ENCODE assay signal across 29 mouse cellular contexts in the genomic region with DNA sequence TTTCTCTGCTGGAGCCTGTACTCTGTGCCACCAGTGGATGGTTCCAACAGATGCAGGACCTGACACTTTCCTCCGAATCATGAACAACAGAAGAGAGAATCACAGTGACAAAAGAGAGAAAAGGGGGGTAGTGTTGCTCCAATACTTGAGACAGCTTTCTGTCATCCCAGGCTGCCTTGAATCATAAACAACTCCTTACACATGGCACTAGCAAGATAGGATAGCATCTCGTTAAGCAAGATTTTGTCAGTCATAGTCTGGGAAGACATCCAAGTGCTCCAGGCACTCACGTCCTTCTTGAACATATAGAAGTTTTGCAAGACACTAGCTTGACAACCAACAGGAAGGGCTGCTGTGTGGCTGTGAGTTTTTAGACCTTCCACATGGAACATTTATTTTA. TPM values are rescaled to one million over a fixed set of nuclear protein-coding genes. Genes with fewer than 3 reads are reported as not detected.
DNase-seq lines count a peak whose midpoint lies in the region; ATAC-seq and TF ChIP-seq lines count a peak whose summit lies in the region.
"Had no signal": no experiment of that assay in that cellular context is flagged by ENCODE, and none has a peak within 500 bp of the region (broad histone marks: within the 10 kb centered on the region; RNA-seq: fewer than 3 reads in every experiment).

No protein-coding gene starts in this region.

- H3K27ac ChIP-seq in forebrain, embryonic 15.5 days (replicated peaks), result peak overlapping the region; percentile 34; the same call in 1 of the 2 replicates
- no peak overlapping the region for H3K27ac ChIP-seq in forebrain, embryonic 12.5 days
- H3K27ac ChIP-seq in lung, embryonic 14.5 days (ENCODE audit: low read depth), result peak overlapping the region; percentile 58; the same call in 1 of the 2 replicates
- H3K27ac ChIP-seq in embryonic facial prominence, embryonic 15.5 days (replicated peaks), result peak overlapping the region; percentile 55
- H3K27ac ChIP-seq: heart, adult 2 months; left cerebral cortex, adult 2 months; limb, embryonic 12.5 days; liver, embryonic 13.5 days; midbrain, embryonic 12.5 days; neural tube, embryonic 12.5 days had no signal

- H3K4me3 ChIP-seq in forebrain, embryonic 15.5 days, result no peak overlapping the region
- no peak overlapping the region for H3K4me3 ChIP-seq in forebrain, embryonic 12.5 days (replicated peaks)
- H3K4me3 ChIP-seq in lung, embryonic 14.5 days (ENCODE audit: low read depth, low read length), result no peak overlapping the region
- H3K4me3 ChIP-seq in embryonic facial prominence, embryonic 15.5 days (replicated peaks), result no peak overlapping the region
- H3K4me3 ChIP-seq: heart, adult 2 months; left cerebral cortex, adult 2 months; limb, embryonic 12.5 days; liver, embryonic 13.5 days; midbrain, embryonic 12.5 days; neural tube, embryonic 12.5 days had no signal

- H3K27me3 ChIP-seq in forebrain, embryonic 15.5 days, result no peaks in the 10 kb centered on the region
- H3K27me3 ChIP-seq in forebrain, embryonic 12.5 days, result no peaks in the 10 kb centered on the region
- H3K27me3 ChIP-seq in lung, embryonic 14.5 days (ENCODE audit: insufficient read depth, low read length), result no peaks in the 10 kb centered on the region
- no peaks in the 10 kb centered on the region for H3K27me3 ChIP-seq in embryonic facial prominence, embryonic 15.5 days
- H3K27me3 ChIP-seq: limb, embryonic 12.5 days; liver, embryonic 13.5 days; midbrain, embryonic 12.5 days; neural tube, embryonic 12.5 days had no signal

- peak; percentile 49; the same call in 1 of the 2 replicates for ATAC-seq in forebrain, embryonic 15.5 days (replicated peaks)
- no peak for ATAC-seq in forebrain, embryonic 12.5 days (ENCODE audit: low FRiP score)
- ATAC-seq in lung, embryonic 14.5 days (ENCODE audit: insufficient read depth), result peak; percentile 86
- ATAC-seq in embryonic facial prominence, embryonic 15.5 days (ENCODE audit: insufficient number of reproducible peaks, low FRiP score, low TSS enrichment, low read depth), result no peak
- ATAC-seq: hindbrain, embryonic 16.5 days; intestine, embryonic 16.5 days had no signal

- no peaks in the 10 kb centered on the region for H3K36me3 ChIP-seq in forebrain, embryonic 15.5 days
- H3K36me3 ChIP-seq in forebrain, embryonic 12.5 days (replicated peaks), result no peaks in the 10 kb centered on the region
- no peaks in the 10 kb centered on the region for H3K36me3 ChIP-seq in lung, embryonic 14.5 days (ENCODE audit: insufficient read depth)
- no peaks in the 10 kb centered on the region for H3K36me3 ChIP-seq in embryonic facial prominence, embryonic 15.5 days
- H3K36me3 ChIP-seq: limb, embryonic 12.5 days; liver, embryonic 13.5 days; midbrain, embryonic 12.5 days; neural tube, embryonic 12.5 days had no signal

- peak; percentile 96 for DNase-seq in lung, embryonic 14.5 days
- no peak for DNase-seq in lung, postnatal 25 days (ENCODE audit: low spot score)
- DNase-seq in 416B (ENCODE audit: low read depth), result peak; percentile 2
- DNase-seq in adrenal gland, postnatal 4 days (ENCODE audit: low spot score in 2 of 2), result no peak
- no peak for DNase-seq in heart, postnatal 4 days
- DNase-seq: adrenal gland, postnatal 10 days; cerebellum, adult 11-12 months; cerebellum, postnatal 36 days; heart, adult 2 months; kidney, postnatal 36 days; liver, embryonic 13.5 days; thymus, postnatal 25 days had no signal

- H3K9me3 ChIP-seq in forebrain, embryonic 15.5 days, result no peaks in the 10 kb centered on the region
- no peaks in the 10 kb centered on the region for H3K9me3 ChIP-seq in forebrain, embryonic 12.5 days
- H3K9me3 ChIP-seq in lung, embryonic 14.5 days (ENCODE audit: low read depth, low read length), result no peaks in the 10 kb centered on the region
- no peaks in the 10 kb centered on the region for H3K9me3 ChIP-seq in embryonic facial prominence, embryonic 15.5 days (replicated peaks)
- H3K9me3 ChIP-seq: limb, embryonic 12.5 days; liver, embryonic 13.5 days; midbrain, embryonic 12.5 days; neural tube, embryonic 12.5 days had no signal

- H3K4me2 ChIP-seq in forebrain, embryonic 15.5 days (replicated peaks), result no peak overlapping the region
- H3K4me2 ChIP-seq in forebrain, embryonic 12.5 days, result no peak overlapping the region
- no peak overlapping the region for H3K4me2 ChIP-seq in lung, embryonic 14.5 days
- no peak overlapping the region for H3K4me2 ChIP-seq in embryonic facial prominence, embryonic 15.5 days (replicated peaks)
- H3K4me2 ChIP-seq: limb, embryonic 12.5 days; liver, embryonic 13.5 days; midbrain, embryonic 12.5 days; neural tube, embryonic 12.5 days had no signal

- peaks cover 21% of the 10 kb centered on the region for H3K4me1 ChIP-seq in forebrain, embryonic 15.5 days
- H3K4me1 ChIP-seq in forebrain, embryonic 12.5 days, result no peaks in the 10 kb centered on the region
- H3K4me1 ChIP-seq in lung, embryonic 14.5 days (ENCODE audit: insufficient read depth), result peaks cover 5% of the 10 kb centered on the region
- no peaks in the 10 kb centered on the region for H3K4me1 ChIP-seq in embryonic facial prominence, embryonic 15.5 days
- H3K4me1 ChIP-seq: liver, embryonic 13.5 days; midbrain, embryonic 12.5 days; neural tube, embryonic 12.5 days had no signal

- no peak for TF ChIP-seq CTCF in lung, embryonic 14.5 days (IDR thresholded peaks at IDR 0.05; ENCODE audit: low read depth)

- WGBS in forebrain, embryonic 15.5 days, result 33% methylated on average over 3 of the region's 3 CpGs
- WGBS in forebrain, embryonic 12.5 days, result 59% methylated on average over 3 of the region's 3 CpGs
- WGBS in lung, embryonic 14.5 days, result 32% methylated on average over 3 of the region's 3 CpGs
- WGBS in embryonic facial prominence, embryonic 15.5 days, result 35% methylated on average over 3 of the region's 3 CpGs

- H3K9ac ChIP-seq in forebrain, embryonic 15.5 days (replicated peaks), result no peak overlapping the region
- no peak overlapping the region for H3K9ac ChIP-seq in forebrain, embryonic 12.5 days
- no peak overlapping the region for H3K9ac ChIP-seq in lung, embryonic 14.5 days
- no peak overlapping the region for H3K9ac ChIP-seq in embryonic facial prominence, embryonic 15.5 days
- H3K9ac ChIP-seq: limb, embryonic 12.5 days; liver, embryonic 13.5 days; midbrain, embryonic 12.5 days; neural tube, embryonic 12.5 days had no signal

RNA-seq across cellular contexts. Expression of a gene that starts 8.9 kb away (rescaled TPM):
- polyA plus RNA-seq in forebrain, embryonic 15.5 days (2015; fragmentation: Nextera tagmentation; extraction: Ambion mirVana), result not detected in 2 replicates
- polyA plus RNA-seq in forebrain, embryonic 12.5 days (2016; fragmentation: Nextera tagmentation; extraction: Ambion mirVana), result not detected in 2 replicates
- not detected in 2 replicates for polyA plus RNA-seq in lung, embryonic 14.5 days (2014; fragmentation: Nextera tagmentation; extraction: Ambion mirVana)
- 23.5 and 37.2 TPM in 2 replicates for polyA plus RNA-seq in embryonic facial prominence, embryonic 15.5 days (2015; fragmentation: Nextera tagmentation; extraction: Ambion mirVana)
- total RNA-seq in adrenal gland, postnatal 4 days (2021), result not detected
- total RNA-seq in heart, postnatal 4 days (2021), result not detected
- total RNA-seq: adrenal gland, postnatal 10 days; gastrocnemius, adult 8-10 months; heart, adult 2 months; hematopoietic stem cell, adult 5-6 weeks; left cerebral cortex, adult 2 months; megakaryocyte progenitor cell, adult 5-6 weeks; monocyte, adult 5-6 weeks had no signal
- polyA plus RNA-seq: C2C12; heart, adult 2 months; heart, embryonic 14.5 days; hindbrain, embryonic 16.5 days; kidney, embryonic 14.5 days; liver, embryonic 13.5 days; midbrain, embryonic 12.5 days; neural tube, embryonic 12.5 days; small intestine, adult 2 months had no signal

RNA-seq across cellular contexts. Expression of a gene that starts 25.8 kb away (rescaled TPM):
- polyA plus RNA-seq in forebrain, embryonic 15.5 days (2015; fragmentation: Nextera tagmentation; extraction: Ambion mirVana), result 0.10 and 0.18 TPM in 2 replicates
- 0.13 and 0.44 TPM in 2 replicates for polyA plus RNA-seq in forebrain, embryonic 12.5 days (2016; fragmentation: Nextera tagmentation; extraction: Ambion mirVana)
- 0.18 and 0.21 TPM in 2 replicates for polyA plus RNA-seq in lung, embryonic 14.5 days (2014; fragmentation: Nextera tagmentation; extraction: Ambion mirVana)
- 0.15 TPM in 1 of 2 replicates, not detected in the other for polyA plus RNA-seq in embryonic facial prominence, embryonic 15.5 days (2015; fragmentation: Nextera tagmentation; extraction: Ambion mirVana)
- total RNA-seq in adrenal gland, postnatal 4 days (2021), result not detected
- total RNA-seq in heart, postnatal 4 days (2021), result not detected
- total RNA-seq: adrenal gland, postnatal 10 days; gastrocnemius, adult 8-10 months; heart, adult 2 months; hematopoietic stem cell, adult 5-6 weeks; megakaryocyte progenitor cell, adult 5-6 weeks; monocyte, adult 5-6 weeks had no signal
- polyA plus RNA-seq: C2C12; heart, adult 2 months; heart, embryonic 14.5 days; intestine, embryonic 16.5 days; kidney, embryonic 14.5 days; liver, embryonic 13.5 days; neural tube, embryonic 12.5 days; small intestine, adult 2 months had no signal

RNA-seq across cellular contexts. Expression of a gene that starts 53.3 kb away (rescaled TPM):
- 4.4 and 4.8 TPM in 2 replicates for polyA plus RNA-seq in forebrain, embryonic 15.5 days (2015; fragmentation: Nextera tagmentation; extraction: Ambion mirVana)
- 1.7 and 1.8 TPM in 2 replicates for polyA plus RNA-seq in forebrain, embryonic 12.5 days (2016; fragmentation: Nextera tagmentation; extraction: Ambion mirVana)
- polyA plus RNA-seq in lung, embryonic 14.5 days (2014; fragmentation: Nextera tagmentation; extraction: Ambion mirVana), result 0.77 and 1.1 TPM in 2 replicates
- 0.97 and 1.2 TPM in 2 replicates for polyA plus RNA-seq in embryonic facial prominence, embryonic 15.5 days (2015; fragmentation: Nextera tagmentation; extraction: Ambion mirVana)
- under 1 TPM; 0.48 to 0.53 TPM for total RNA-seq in adrenal gland, postnatal 4 days (2021)
- total RNA-seq in heart, postnatal 4 days (2021), result under 1 TPM; 0.43 to 0.63 TPM
- total RNA-seq: gastrocnemius, adult 8-10 months; heart, adult 2 months; hematopoietic stem cell, adult 5-6 weeks; megakaryocyte progenitor cell, adult 5-6 weeks; monocyte, adult 5-6 weeks had no signal
- polyA plus RNA-seq: C2C12 had no signal

Comparison
In these comparisons a context has a peak if more than half of its experiments do, and no peak if none do; other contexts are left out.
1. ATAC-seq: peak in forebrain, embryonic 15.5 days (single experiment) and lung, embryonic 14.5 days (single experiment); none in forebrain, embryonic 12.5 days (single experiment) and embryonic facial prominence, embryonic 15.5 days (single experiment).
2. DNase-seq: peak in lung, embryonic 14.5 days (single experiment) and 416B (single experiment); none in lung, postnatal 25 days (single experiment), adrenal gland, postnatal 4 days (0 of 2) and heart, postnatal 4 days (single experiment).
3. RNA of a gene that starts 8.9 kb away (polyA plus RNA-seq): 23.5 to 37.2 TPM in embryonic facial prominence, embryonic 15.5 days; not detected in forebrain, embryonic 15.5 days, not detected in forebrain, embryonic 12.5 days and not detected in lung, embryonic 14.5 days; every median in the first group is over 10 times any median in the second.